In genomic region chr6:87564356-87564755, GRCm38 (mm10) we compare ENCODE assay signal across 32 mouse cellular contexts. TPM values are rescaled to one million over a fixed set of nuclear protein-coding genes. Genes with fewer than 3 reads are reported as not detected.
"Had no signal": no experiment of that assay in that cellular context is flagged by ENCODE, and none has a peak within 500 bp of the region (broad histone marks: within the 10 kb centered on the region; RNA-seq: fewer than 3 reads in every experiment).

No protein-coding gene starts in this region.

- ATAC-seq: hindbrain, embryonic 16.5 days; hindbrain, postnatal 0 days; inflammation-experienced regulatory T-cells, adult 6 months; intestine, embryonic 15.5 days; intestine, embryonic 16.5 days; intestine, postnatal 0 days had no signal

- H3K9me3 ChIP-seq: heart, embryonic 12.5 days; heart, embryonic 13.5 days; heart, embryonic 15.5 days; hindbrain, embryonic 13.5 days; hindbrain, embryonic 15.5 days; intestine, embryonic 15.5 days; kidney, embryonic 15.5 days had no signal

- H3K27me3 ChIP-seq: heart, embryonic 15.5 days; hindbrain, embryonic 12.5 days; hindbrain, embryonic 13.5 days; hindbrain, embryonic 15.5 days; intestine, embryonic 15.5 days; kidney, embryonic 15.5 days had no signal

- H3K36me3 ChIP-seq: heart, embryonic 12.5 days; heart, embryonic 13.5 days; heart, embryonic 15.5 days; hindbrain, embryonic 10.5 days; hindbrain, embryonic 12.5 days; hindbrain, embryonic 13.5 days; hindbrain, embryonic 15.5 days; intestine, embryonic 15.5 days; kidney, embryonic 15.5 days had no signal

- H3K4me3 ChIP-seq: heart, embryonic 12.5 days; heart, embryonic 13.5 days; heart, embryonic 15.5 days; hindbrain, embryonic 10.5 days; hindbrain, embryonic 12.5 days; hindbrain, embryonic 13.5 days; hindbrain, embryonic 15.5 days; intestine, embryonic 15.5 days; kidney, embryonic 15.5 days; layer of hippocampus, adult 2 months; left cerebral cortex, adult 2 months had no signal

- H3K27ac ChIP-seq: heart, embryonic 13.5 days; heart, embryonic 15.5 days; hindbrain, embryonic 10.5 days; hindbrain, embryonic 12.5 days; hindbrain, embryonic 13.5 days; hindbrain, embryonic 14.5 days; hindbrain, embryonic 15.5 days; hindbrain, postnatal 0 days; intestine, embryonic 15.5 days; kidney, embryonic 15.5 days; kidney, postnatal 0 days; layer of hippocampus, adult 2 months; left cerebral cortex, adult 2 months had no signal

- H3K4me1 ChIP-seq: heart, embryonic 12.5 days; heart, embryonic 15.5 days; hindbrain, embryonic 12.5 days; hindbrain, embryonic 13.5 days; hindbrain, embryonic 15.5 days had no signal

- DNase-seq: heart, postnatal 36 days; heart, postnatal 4 days; kidney, adult 11 months; kidney, adult 18-20 months; kidney, adult 2 months; kidney, adult 8-10 months; kidney, adult 9 months; kidney, postnatal 10 days; kidney, postnatal 14 days; kidney, postnatal 25 days; kidney, postnatal 36 days; kidney, postnatal 4 days; layer of hippocampus, adult 9-11 months; layer of hippocampus, postnatal 36 days had no signal

RNA-seq across cellular contexts. Expression of gene Prokr1, which starts 26.2 kb away (rescaled TPM):
- polyA plus RNA-seq: inflammation-experienced regulatory T-cells, adult 6 months had no signal
